Mouse (Mus musculus) forebrain, postnatal 0 days (tissue): Measurements from ENCODE around the gene Fmo5. TPM values are rescaled to one million over a fixed set of nuclear protein-coding genes. Genes with fewer than 3 reads are reported as not detected.

ENCODE experiments used
- ATAC-seq: fragments of 200-750 bp; cut with Nextera tagmentation; 2 replicates; pipeline ENCODE4 v1.8.0; 2017; ENCODE audit warnings: mild to moderate bottlenecking, moderate library complexity
- DNase-seq: peaks from one replicate; pipeline ENCODE4 v3.0.0-alpha.2; 2015
- H3K27ac ChIP-seq: fragments of 300-500 bp; sonication (generic); 2 replicates; pipeline ENCODE4 v1.5.1; 2014; ENCODE audit warnings: low read depth, mild to moderate bottlenecking, antibody characterized with exemption, low read length, moderate library complexity, mixed read lengths
- H3K27me3 ChIP-seq: fragments of 300-500 bp; sonication (generic); 2 replicates; pipeline ENCODE4 v1.6.1; 2014; ENCODE audit warnings: mild to moderate bottlenecking, low read length, mixed read lengths; ENCODE audit not compliant: insufficient read depth
- H3K36me3 ChIP-seq: fragments of 300-500 bp; sonication (generic); 2 replicates; pipeline ENCODE4 v1.6.1; 2014; ENCODE audit warnings: mild to moderate bottlenecking, moderate library complexity; ENCODE audit not compliant: insufficient read depth
- H3K4me1 ChIP-seq: fragments of 300-500 bp; sonication (generic); 2 replicates; pipeline ENCODE4 v1.6.1; 2014; ENCODE audit warnings: antibody characterized with exemption; ENCODE audit not compliant: insufficient read depth
- H3K4me2 ChIP-seq: fragments of 300-500 bp; sonication (generic); 2 replicates; pipeline ENCODE4 v1.6.1; 2014; ENCODE audit warnings: low read depth, mild to moderate bottlenecking, moderate library complexity
- H3K4me3 ChIP-seq: fragments of 300-500 bp; sonication (generic); 2 replicates; pipeline ENCODE4 v1.5.1; 2014; ENCODE audit warnings: low read depth, low read length, mixed read lengths
- H3K9ac ChIP-seq: fragments of 300-500 bp; sonication (generic); 2 replicates; pipeline ENCODE4 v1.6.1; 2014; ENCODE audit warnings: mild to moderate bottlenecking
- H3K9me3 ChIP-seq: fragments of 300-500 bp; sonication (generic); 2 replicates; pipeline ENCODE4 v1.6.1; 2016; ENCODE audit warnings: low read length
- CTCF ChIP-seq: sonication (generic); IDR thresholded peaks from 2 replicates; pipeline ENCODE4 v1.5.1; 2016; ENCODE audit warnings: antibody characterized with exemption, control low read depth, low read depth
- WGBS: fragments of 180-500 bp; shearing (Covaris S2); extraction: QIAGEN DNeasy Blood & Tissue Kit; methylation state at CpG from one replicate; pipeline ENCODE4 v1.1.7; 2014; 5-methylcytosine and 5-hydroxymethylcytosine counted together
- polyA plus RNA-seq: library from polyadenylated mRNA; unstranded; fragments of >200 nt; fragmentation: Nextera tagmentation; extraction: Ambion mirVana; gene quantifications from 2 replicates; pipeline ENCODE4 v1.2.1, GENCODE M21; 2015
- total RNA-seq: library from RNA; depleted of rRNA; stranded (reverse); fragments of >200 nt; gene quantifications from 2 replicates; pipeline ENCODE4 v1.2.3, GENCODE M21; 2014

Gene Fmo5
- total and polyA plus RNA-seq, 2 experiments from 2014 or later, result 0.76 to 1.2 TPM

GRCm38 (mm10) chr3:97661206-97661605 lies 32.6 kb downstream of the Fmo5 start:
- Histone ChIP-seq H3K4me2 (no peak overlapping the region), H3K27me3 (no peaks in the 10 kb centered on the region), H3K4me1 (peaks cover 8% of the 10 kb centered on the region; the same call in 1 of the 2 replicates), H3K9me3 (no peaks in the 10 kb centered on the region), H3K4me3 (no peak overlapping the region), H3K9ac (no peak overlapping the region), H3K36me3 (peaks cover 32% of the 10 kb centered on the region), H3K27ac (no peak overlapping the region)
- WGBS, result 68% methylated on average over 8 of the region's 8 CpGs
- TF ChIP-seq CTCF, result no peak
- ATAC-seq (no peak), DNase-seq (no peak)

- no peak overlapping the region for H3K27ac ChIP-seq
- TF ChIP-seq CTCF, result no peak
- H3K36me3 ChIP-seq, result peaks cover 69% of the 10 kb centered on the region
- H3K9ac ChIP-seq, result no peak overlapping the region
- ATAC-seq (no peak), DNase-seq (no peak)
- no peaks in the 10 kb centered on the region for H3K9me3 ChIP-seq
- no peak overlapping the region for H3K4me2 ChIP-seq
- 90% methylated on average over 9 of the region's 9 CpGs for WGBS
- no peaks in the 10 kb centered on the region for H3K27me3 ChIP-seq
- H3K4me1 ChIP-seq, result no peaks in the 10 kb centered on the region
- no peak overlapping the region for H3K4me3 ChIP-seq
These were observed 36.9 kb downstream of the Fmo5 start for GRCm38 (mm10) chr3:97665525-97665924.

GRCm38 (mm10) chr3:97666154-97666553 lies 37.5 kb downstream of the Fmo5 start:
- H3K4me2 ChIP-seq, result no peak overlapping the region
- H3K9me3 ChIP-seq, result no peaks in the 10 kb centered on the region
- no peak overlapping the region for H3K4me3 ChIP-seq
- no peak for ATAC-seq
- no peak for DNase-seq
- TF ChIP-seq CTCF, result no peak
- H3K4me1 ChIP-seq, result no peaks in the 10 kb centered on the region
- H3K27me3 ChIP-seq, result no peaks in the 10 kb centered on the region
- WGBS, result 85% methylated on average over 8 of the region's 8 CpGs
- H3K9ac ChIP-seq, result no peak overlapping the region
- peaks cover 72% of the 10 kb centered on the region for H3K36me3 ChIP-seq
- H3K27ac ChIP-seq, result no peak overlapping the region

GRCm38 (mm10) chr3:97667093-97667675 lies 38.6 kb downstream of the Fmo5 start:
- WGBS, result 87% methylated on average over 14 of the region's 14 CpGs
- no peaks in the 10 kb centered on the region for H3K4me1 ChIP-seq
- H3K4me3 ChIP-seq, result no peak overlapping the region
- H3K27me3 ChIP-seq, result no peaks in the 10 kb centered on the region
- no peak overlapping the region for H3K4me2 ChIP-seq
- H3K9me3 ChIP-seq, result no peaks in the 10 kb centered on the region
- no peak for TF ChIP-seq CTCF
- peaks cover 79% of the 10 kb centered on the region for H3K36me3 ChIP-seq
- ATAC-seq (no peak), DNase-seq (no peak)
- no peak overlapping the region for H3K27ac ChIP-seq
- no peak overlapping the region for H3K9ac ChIP-seq

GRCm38 (mm10) chr3:97674644-97675110 lies 46.1 kb downstream of the Fmo5 start, which contains the start of gene Gm17651:
Gene Gm17651 (minus strand): TSS chr3:97674694.
- no peak for TF ChIP-seq CTCF
- Histone ChIP-seq H3K36me3 (peaks cover 18% of the 10 kb centered on the region), H3K4me2 (no peak within 1 kb of the TSS), H3K9ac (no peak within 1 kb of the TSS), H3K27ac (no peak within 1 kb of the TSS), H3K4me1 (no peaks in the 10 kb centered on the region), H3K27me3 (no peaks in the 10 kb centered on the region), H3K4me3 (no peak within 1 kb of the TSS), H3K9me3 (no peaks in the 10 kb centered on the region)
- 89% methylated on average over 7 of the region's 7 CpGs for WGBS
- ATAC-seq (no peak), DNase-seq (no peak)

- Histone ChIP-seq H3K4me2 (no peak overlapping the region), H3K36me3 (peaks cover 9% of the 10 kb centered on the region; the same call in 1 of the 2 replicates), H3K27ac (no peak overlapping the region), H3K27me3 (no peaks in the 10 kb centered on the region), H3K4me1 (no peaks in the 10 kb centered on the region), H3K4me3 (no peak overlapping the region), H3K9ac (no peak overlapping the region), H3K9me3 (no peaks in the 10 kb centered on the region)
- DNase-seq (no peak), ATAC-seq (no peak)
- 95% methylated on average over 3 of the region's 3 CpGs for WGBS
- no peak for TF ChIP-seq CTCF
These were observed 47.5 kb downstream of the Fmo5 start for GRCm38 (mm10) chr3:97676126-97676525.

- no peaks in the 10 kb centered on the region for H3K4me1 ChIP-seq
- no peak overlapping the region for H3K27ac ChIP-seq
- H3K27me3 ChIP-seq, result no peaks in the 10 kb centered on the region
- no peaks in the 10 kb centered on the region for H3K36me3 ChIP-seq
- TF ChIP-seq CTCF, result no peak
- DNase-seq (no peak), ATAC-seq (no peak)
- WGBS, result 96% methylated on average over 3 of the region's 3 CpGs
- H3K9me3 ChIP-seq, result no peaks in the 10 kb centered on the region
- no peak overlapping the region for H3K9ac ChIP-seq
- H3K4me2 ChIP-seq, result no peak overlapping the region
- H3K4me3 ChIP-seq, result no peak overlapping the region
These were observed 49.8 kb downstream of the Fmo5 start for GRCm38 (mm10) chr3:97678416-97678815.
